Mouse (Mus musculus): ENCODE measurements around the gene Ccdc30. TPM values are rescaled to one million over a fixed set of nuclear protein-coding genes. Genes with fewer than 3 reads are reported as not detected.

The Ccdc30 gene
- total RNA-seq (2017) = 0.32 to 4.8 TPM in 2 of 3 replicates, not detected in the other

DNA sequence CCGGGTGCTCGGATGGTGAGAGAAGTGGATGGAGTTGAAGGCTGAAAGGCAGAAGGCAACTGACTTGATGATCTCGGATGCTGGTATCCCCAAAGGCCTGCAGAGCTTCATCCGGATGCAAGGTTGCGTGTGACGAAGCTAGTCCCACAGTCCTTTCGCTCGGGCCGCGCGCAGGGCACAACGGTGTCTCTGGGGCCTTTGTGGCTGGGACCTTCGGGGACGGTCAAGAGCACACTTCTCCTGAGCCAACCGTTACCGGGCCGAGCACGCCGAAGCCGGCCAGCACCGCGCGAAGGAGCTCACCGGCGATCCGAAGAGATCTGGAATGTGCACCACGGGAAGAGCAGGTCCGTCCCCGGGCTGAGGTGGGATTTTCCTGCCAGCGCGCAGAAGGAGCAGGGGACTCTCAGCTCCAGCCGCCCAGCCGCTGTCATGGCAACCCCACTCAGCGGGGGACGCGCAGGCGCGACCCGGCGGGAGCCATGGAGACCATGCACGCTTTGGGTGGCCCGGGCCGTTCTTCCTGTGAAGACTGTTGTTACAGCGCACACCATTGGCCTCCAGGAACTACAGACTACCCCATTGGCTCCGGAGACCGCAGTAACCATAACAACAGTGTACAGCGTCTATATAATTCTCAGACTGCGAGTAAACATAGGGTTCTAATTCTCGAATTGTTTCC, at the start of gene Ccdc30:
TSS of gene Ccdc30 (minus strand) at position 450 of the 682 bp plus-strand sequence.
- ATAC-seq (replicated peaks; ENCODE audit: insufficient number of reproducible peaks, low FRiP score, low TSS enrichment, poor library complexity, severe bottlenecking) = peak; percentile 71

DNA sequence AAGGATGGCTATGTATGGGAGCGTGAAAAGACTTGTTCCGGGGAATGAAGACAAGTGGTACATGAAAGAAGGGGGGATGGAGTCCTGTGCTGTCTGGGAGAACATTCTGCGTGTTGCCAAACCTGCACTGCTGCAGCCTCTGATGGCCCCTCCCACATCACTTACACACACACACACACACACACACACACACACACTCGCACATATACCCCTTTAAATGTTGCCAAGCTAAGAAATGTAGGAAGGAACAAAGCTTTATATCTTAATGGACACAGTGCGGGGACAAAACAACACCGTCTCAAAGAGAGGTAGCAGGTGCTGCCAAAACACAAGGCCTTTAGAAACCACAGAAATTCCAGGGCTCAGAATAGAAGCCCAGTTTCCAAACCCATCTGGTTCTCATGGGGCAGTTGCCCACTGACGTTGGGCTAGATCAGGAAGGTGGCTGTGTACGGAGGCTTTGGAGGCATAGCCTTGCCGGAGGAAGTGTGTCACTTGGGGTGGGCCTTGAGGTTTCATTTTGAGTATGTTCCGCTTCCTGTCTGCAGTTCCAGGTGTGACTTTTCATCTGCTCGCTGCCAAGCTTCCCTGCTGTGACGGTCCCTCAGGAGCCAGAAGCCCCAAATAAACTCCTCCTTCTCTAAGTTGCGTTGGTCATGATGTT, 48.6 kb upstream of the Ccdc30 start:
- 0 out of 2 replicates have a peak, but pooled peaks have one; percentile 19 for ATAC-seq (replicated peaks; ENCODE audit: insufficient number of reproducible peaks, low FRiP score, low TSS enrichment, poor library complexity, severe bottlenecking)

DNA sequence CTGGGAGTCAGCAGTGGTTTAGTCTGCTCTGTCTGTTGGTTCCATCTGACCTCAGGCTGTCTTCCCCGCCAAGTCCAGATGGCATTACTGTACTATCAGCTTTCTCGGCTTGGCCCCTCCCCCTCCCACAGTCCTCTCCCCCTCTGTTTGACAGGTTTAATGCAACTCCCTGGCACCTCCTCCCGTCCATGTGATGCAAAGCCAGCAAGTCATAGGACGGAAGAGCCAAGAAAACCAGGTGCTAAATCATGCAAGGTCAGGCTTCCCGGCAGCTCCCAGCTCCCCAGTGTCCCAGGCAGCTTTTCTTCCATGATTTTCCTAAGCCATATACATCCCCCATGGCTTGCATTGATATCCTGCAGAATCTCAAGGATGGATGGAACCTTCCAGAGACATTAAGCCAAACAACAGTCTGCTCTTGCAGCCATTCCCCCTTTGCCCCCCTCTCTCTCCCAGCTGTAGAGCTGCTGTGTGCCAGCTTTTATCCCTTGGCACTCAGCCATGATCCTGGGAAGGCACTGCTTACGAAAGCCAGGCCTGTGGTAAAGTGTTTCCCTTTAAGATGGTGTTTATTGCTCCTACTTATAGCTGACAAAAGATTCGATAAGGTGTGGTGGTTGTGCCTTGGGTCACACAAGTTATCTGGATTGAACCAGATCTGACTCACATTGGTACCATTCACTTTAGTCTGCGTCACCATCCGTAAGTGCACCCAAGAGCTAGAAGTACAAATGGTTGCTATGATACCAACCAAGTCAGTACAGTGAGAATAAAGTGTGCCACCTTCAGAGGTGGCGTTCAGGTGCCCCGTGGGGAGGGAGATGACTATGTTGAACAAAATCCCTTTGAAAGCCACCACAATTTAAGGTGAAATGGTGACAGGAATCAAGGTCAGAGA, 47.8 kb upstream of the Ccdc30 start:
- ATAC-seq (replicated peaks; ENCODE audit: insufficient number of reproducible peaks, low FRiP score, low TSS enrichment, poor library complexity, severe bottlenecking) = no peak

DNA sequence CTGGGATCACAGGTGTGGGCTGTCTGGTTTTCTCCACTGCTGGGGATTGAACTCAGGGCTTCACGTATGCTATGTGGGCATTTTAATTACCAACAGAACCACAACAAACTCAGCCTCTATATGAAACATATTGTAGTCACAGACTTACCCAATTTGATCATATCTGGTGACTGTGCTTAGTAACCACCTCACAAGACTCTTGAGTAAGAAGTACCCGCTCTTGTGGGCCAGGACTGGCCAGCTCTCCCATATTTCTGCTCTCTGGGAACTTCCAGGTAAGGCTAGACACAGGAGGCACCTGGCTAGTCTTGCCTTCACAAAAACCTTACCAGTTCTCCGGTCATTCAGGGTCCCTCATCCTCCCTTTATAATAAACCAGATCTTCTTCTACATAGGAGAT, 47.1 kb upstream of the Ccdc30 start:
- ATAC-seq (replicated peaks; ENCODE audit: insufficient number of reproducible peaks, low FRiP score, low TSS enrichment, poor library complexity, severe bottlenecking) = no peak

DNA sequence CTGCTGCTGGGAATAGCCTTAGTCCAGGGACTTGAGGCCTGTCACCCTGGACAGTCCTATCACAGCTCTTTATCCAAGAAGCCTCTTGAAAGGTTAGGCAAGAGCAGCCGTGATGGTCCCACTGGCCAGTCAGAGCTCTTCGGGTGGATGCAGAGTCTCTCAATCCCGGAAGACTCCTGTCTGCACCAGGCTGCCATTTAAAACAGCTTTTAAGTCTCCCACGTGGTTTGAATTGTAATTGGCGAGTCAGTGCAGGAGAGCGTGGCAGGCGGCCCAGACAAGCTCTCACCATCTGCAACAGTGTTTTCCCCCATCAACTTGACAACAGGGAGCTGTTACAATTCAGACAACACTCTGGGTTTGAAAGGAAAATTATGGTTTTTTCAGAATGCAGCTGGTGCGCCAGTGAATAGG, 45.4 kb upstream of the Ccdc30 start:
- no peak for ATAC-seq (replicated peaks; ENCODE audit: insufficient number of reproducible peaks, low FRiP score, low TSS enrichment, poor library complexity, severe bottlenecking)

DNA sequence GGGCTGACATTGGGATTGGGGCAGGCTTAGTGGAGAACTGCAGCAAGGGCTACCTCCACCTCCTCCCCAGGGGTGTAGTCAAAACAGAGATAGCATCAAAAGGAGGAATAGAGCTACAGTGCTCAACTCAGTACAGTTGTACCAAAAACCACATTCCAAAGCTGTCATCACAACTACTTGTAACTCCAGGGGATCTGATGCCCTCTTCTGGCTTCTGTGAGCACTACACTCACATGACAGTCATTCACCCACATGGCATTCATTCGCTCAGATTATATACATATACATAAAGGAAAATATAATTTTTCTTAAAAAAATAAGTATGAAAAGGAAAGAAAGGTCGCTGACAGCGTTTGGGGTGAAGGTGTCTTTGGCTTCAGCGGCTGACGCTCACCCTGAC, 45.0 kb upstream of the Ccdc30 start:
- ATAC-seq (replicated peaks; ENCODE audit: insufficient number of reproducible peaks, low FRiP score, low TSS enrichment, poor library complexity, severe bottlenecking) = no peak

DNA sequence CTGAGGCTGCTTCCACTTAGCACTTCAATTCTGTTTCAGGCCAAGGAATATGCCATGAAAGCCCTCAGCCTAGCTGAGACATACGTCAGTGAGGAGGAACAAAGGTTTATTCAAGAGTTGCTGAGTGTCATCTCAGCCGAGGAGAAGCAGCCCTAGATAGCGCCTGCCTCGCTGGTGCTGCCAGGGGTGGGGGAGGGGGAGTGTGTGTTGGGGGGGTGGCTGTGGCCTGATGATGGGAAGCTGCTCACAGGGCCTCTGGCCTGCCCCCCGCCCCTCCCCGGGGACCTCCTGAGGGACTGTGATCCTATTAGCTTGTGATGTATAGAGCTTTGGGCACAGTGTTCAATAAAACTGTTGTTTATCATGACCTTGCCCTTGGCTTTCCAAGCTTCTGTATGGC, 38.2 kb upstream of the Ccdc30 start:
- ATAC-seq (replicated peaks; ENCODE audit: insufficient number of reproducible peaks, low FRiP score, low TSS enrichment, poor library complexity, severe bottlenecking) = no peak

DNA sequence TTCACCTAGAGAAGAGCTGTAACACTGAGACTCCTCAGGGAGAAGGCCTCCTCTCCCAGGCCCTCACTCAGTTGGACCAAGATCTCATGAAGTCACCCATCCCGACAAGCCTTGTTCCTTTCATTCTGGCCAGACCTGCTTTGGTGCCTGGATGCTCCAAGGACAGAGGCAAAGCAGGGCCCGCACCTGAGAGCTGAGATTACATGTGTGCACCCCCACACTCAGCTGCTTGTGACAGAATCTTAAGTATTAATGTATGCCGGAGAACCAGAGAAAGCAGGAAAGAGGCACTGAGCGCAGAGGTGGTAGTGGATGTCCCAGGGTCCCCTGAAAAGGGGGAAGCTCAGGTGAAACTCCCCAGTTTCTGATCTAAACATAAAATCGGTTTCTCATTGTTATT, 37.8 kb upstream of the Ccdc30 start:
- no peak for ATAC-seq (replicated peaks; ENCODE audit: insufficient number of reproducible peaks, low FRiP score, low TSS enrichment, poor library complexity, severe bottlenecking)

DNA sequence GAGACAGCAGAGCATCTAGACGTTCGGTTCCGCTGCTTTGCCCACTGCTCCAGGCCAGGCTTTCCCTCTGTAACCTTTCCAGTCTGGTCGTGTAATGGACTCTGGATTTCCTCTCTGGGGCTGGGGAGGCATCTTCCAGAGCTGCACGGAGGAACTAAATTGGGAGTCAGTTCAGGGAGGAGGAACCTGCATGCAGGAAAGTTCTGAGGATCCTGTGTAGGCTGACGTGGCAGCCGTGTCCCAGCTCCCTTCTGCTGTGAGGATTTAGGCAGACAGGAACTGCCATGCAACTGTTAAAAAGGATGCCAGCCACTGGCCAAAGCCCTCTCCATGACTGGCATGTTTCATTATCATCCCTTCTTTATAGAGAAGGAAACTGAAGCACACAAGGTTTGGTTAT, 35.1 kb upstream of the Ccdc30 start:
- no peak for ATAC-seq (replicated peaks; ENCODE audit: insufficient number of reproducible peaks, low FRiP score, low TSS enrichment, poor library complexity, severe bottlenecking)

DNA sequence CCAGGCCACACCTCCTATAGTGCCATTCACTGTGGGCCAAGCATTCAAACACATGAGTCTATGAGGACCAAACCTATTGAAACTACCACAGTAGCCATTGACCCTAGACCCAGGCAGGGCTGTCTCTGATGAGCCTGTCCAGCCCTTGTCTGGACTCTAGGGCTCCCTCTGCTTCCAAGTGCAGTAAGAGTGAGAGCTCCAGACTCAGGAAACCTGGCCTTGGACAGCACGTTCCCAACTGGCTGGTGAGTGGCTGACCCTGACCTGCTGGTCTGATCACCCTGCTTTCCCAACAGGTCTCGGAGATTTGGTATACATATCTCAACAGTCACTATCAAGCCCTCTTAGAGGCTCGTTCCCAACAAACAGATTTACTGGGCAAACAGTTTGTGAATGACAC, 32.5 kb upstream of the Ccdc30 start:
- no peak for ATAC-seq (replicated peaks; ENCODE audit: insufficient number of reproducible peaks, low FRiP score, low TSS enrichment, poor library complexity, severe bottlenecking)

DNA sequence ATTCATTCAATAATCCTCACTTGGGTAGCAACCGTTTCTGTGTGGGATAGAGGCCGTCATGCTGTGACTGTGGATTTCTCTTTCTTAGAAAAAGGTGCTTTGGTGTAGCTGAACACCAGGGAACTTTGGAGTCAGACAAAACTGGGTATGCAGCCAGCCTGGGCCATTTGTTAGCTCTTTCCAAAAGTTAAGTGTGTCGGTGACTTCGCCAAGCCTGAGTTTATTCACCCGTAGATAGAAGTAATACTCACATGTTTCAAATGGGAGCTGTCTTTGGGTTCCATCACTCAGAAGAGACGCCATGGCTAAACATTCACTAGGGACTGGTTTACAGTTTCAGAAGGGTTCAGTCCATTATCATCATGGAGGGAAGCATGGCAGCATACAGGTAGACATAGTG, 31.9 kb upstream of the Ccdc30 start:
- no peak for ATAC-seq (replicated peaks; ENCODE audit: insufficient number of reproducible peaks, low FRiP score, low TSS enrichment, poor library complexity, severe bottlenecking)

DNA sequence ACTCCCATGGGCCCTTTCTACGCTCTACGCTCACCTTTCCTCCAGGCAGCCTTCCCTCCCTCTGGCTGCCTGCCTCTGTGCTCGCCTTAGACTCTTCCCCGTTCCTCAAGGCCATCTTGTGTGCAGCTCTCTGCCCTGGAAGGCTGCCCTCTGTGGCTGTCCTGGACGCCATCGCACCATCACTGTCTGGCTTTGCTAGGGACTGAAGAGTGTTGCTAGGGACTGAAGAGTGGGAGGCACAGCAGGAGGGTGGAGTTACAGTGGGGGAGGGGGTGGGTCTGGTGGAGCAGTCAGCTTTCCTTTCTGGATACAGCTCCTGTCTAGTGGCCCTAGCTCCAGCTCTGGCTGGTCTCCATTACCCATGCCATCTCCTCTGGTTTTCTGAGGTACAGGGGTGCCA, 27.2 kb upstream of the Ccdc30 start:
- no peak for ATAC-seq (replicated peaks; ENCODE audit: insufficient number of reproducible peaks, low FRiP score, low TSS enrichment, poor library complexity, severe bottlenecking)

DNA sequence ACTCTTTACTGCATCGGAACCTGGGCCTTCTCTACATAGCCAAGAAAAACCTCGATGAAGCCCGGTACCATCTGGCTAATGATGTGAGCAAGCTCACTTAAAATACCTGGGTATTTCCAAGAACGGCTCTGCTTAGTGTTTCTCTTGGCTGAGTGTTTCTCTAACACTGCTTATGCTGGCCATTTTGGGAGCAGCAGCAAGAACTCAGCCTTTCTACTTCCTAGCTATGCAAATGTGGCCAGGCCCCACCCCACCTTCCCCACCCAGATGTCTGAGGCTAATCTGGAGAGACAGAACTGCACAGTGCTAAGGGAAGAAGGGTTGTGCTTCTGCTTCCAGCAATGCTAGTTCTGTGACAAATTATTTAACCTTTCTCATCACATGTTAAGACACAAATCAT, 26.5 kb upstream of the Ccdc30 start:
- no peak for ATAC-seq (replicated peaks; ENCODE audit: insufficient number of reproducible peaks, low FRiP score, low TSS enrichment, poor library complexity, severe bottlenecking)

DNA sequence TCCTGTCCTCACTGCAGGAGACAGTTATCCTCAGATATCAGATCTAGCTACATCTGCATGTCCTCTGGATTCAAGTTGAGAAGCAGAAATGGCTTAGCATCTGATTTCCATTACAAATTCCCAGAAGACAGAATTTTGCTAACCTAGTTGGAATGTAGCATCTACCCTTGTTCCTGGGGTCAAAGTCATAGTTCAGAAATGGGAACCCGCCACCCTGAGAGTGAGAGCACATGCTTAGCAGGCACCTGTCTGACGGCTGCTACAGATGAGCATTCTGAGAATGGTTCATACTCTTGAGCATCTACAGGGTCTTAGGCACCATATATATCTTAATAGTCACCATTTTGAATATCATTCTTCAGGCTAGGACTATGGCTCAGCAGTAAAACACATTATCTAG, 22.6 kb upstream of the Ccdc30 start:
- no peak for ATAC-seq (replicated peaks; ENCODE audit: insufficient number of reproducible peaks, low FRiP score, low TSS enrichment, poor library complexity, severe bottlenecking)

DNA sequence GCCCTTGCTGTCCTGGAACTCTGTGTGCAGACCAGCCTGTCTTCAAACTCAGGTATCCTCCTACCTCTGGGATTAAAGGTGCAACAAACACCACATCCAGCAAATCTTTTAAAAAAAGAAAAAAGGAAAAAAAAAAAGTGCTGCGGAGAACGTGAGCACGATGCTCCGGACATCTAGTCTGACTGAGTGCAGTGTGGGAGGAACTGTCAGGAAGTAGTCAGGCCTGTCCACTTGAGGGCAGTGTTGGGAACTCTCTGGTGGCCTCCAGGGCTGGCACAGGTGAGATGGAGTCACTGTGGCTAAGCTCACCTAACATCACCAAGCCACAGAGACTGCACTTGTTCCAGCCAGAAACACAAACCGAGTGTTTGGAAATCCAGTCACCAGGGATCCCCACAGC, 15.4 kb upstream of the Ccdc30 start:
- 0 out of 2 replicates have a peak, but pooled peaks have one; percentile 53 for ATAC-seq (replicated peaks; ENCODE audit: insufficient number of reproducible peaks, low FRiP score, low TSS enrichment, poor library complexity, severe bottlenecking)

DNA sequence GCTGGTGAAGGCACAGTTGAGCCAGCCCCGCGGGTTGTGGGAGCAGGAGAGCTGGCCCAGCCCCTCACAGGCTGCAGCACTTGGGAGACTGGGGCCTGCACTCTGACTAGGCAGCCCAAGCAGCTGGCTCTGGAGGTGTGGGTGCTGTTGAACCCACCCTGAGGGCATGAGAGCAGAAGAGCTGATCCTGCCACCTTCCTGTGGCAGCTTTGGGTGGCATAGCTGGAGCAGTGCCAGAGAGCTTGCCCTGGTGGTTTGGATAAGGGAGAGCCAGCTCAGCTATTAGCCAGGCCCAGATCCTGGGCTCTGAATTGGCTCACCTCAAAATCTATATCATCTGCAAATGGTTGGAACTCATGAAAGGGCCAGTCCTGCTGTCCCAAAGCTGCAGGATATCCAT, 12.4 kb upstream of the Ccdc30 start:
- ATAC-seq (replicated peaks; ENCODE audit: insufficient number of reproducible peaks, low FRiP score, low TSS enrichment, poor library complexity, severe bottlenecking) = no peak

DNA sequence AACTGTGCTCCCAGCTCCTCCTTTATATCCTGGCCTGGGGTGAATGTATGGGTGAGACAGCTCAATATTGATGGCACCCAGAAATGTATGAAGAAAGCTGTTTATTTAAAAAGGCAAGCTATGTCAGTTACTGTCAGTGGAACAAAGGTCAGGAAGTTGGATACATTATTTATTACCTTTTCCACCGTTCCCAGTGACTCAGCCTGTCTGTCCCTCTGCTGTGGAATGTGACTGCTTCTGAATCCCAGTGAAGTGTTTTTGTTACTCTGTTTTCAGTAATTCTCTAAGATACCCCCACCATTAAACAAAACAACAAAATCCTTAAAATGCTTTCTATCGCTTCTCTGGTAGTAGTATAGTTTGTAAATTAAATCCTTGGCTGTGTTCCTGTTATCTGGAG, 10.3 kb upstream of the Ccdc30 start:
- ATAC-seq (replicated peaks; ENCODE audit: insufficient number of reproducible peaks, low FRiP score, low TSS enrichment, poor library complexity, severe bottlenecking) = no peak

DNA sequence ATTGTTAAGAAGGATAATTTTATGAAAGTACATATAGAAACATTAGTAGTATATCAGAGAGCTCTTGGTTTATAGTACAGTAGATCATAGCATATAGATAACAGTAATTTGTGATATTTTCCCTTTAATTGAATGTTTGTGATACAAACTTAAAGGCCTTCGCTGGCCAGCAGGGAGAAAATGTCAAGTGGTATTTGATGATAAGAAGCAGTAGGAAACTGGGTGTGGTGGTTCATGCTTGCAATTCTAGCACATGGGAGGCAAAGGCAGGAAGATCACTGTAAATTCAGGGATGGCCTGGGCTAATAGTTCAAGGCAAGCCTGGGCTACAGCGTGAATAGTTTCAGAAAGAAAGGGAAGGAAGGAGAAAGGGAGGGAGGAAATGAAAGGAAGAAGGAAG, 9.8 kb upstream of the Ccdc30 start:
- ATAC-seq (replicated peaks; ENCODE audit: insufficient number of reproducible peaks, low FRiP score, low TSS enrichment, poor library complexity, severe bottlenecking) = no peak

DNA sequence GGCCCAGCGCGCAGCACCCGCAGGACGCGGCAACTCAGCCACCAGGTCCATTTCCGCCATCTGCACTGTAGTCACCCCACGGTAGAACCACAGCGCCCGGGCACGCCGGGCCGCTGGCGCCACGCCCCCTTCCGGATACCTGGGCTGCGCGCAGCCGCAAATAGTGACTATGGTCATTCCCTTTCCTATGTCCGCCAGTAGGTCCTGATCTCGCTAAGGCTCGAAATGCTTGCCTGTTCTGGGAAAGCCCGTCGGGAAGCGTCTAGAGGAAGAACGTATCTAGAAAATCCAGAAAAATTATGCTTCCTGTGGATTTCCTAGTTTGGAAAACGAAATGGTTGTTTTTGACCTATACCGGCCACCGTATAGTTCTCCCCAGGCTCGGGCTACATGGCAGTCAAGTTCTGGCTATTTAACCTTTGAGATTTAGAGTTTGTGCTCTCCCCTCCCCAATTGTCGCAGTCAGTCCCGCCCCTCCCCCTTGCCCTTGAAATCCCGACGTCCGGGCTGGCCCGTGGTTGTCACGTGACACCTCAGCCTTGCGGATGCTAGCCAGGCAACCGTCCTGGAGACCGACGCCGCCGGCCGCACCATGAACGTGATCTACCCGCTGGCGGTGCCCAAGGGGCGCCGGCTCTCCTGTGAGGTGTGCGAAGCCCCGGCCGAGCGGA, 7.1 kb upstream of the Ccdc30 start, which contains the start of the genes Ppcs and Zmynd12:
TSS of gene Ppcs (minus strand) at position 127 of the 671 bp plus-strand sequence.
TSS of gene Zmynd12 (plus strand) at position 521 of the 671 bp plus-strand sequence.
- peak; percentile 79 for ATAC-seq (replicated peaks; ENCODE audit: insufficient number of reproducible peaks, low FRiP score, low TSS enrichment, poor library complexity, severe bottlenecking)

Measured in monocyte, adult 5-6 weeks (primary cell).